Mouse (Mus musculus) cerebellum, postnatal 10 days (tissue): ENCODE results near the gene Skiv2l.

Experiments used
- DNase-seq, 2 experiments: peaks; one replicate each; pipeline ENCODE4 v3.0.0; 2021; ENCODE audit warnings: mixed read lengths in 2 of 2

Gene Skiv2l

DNA sequence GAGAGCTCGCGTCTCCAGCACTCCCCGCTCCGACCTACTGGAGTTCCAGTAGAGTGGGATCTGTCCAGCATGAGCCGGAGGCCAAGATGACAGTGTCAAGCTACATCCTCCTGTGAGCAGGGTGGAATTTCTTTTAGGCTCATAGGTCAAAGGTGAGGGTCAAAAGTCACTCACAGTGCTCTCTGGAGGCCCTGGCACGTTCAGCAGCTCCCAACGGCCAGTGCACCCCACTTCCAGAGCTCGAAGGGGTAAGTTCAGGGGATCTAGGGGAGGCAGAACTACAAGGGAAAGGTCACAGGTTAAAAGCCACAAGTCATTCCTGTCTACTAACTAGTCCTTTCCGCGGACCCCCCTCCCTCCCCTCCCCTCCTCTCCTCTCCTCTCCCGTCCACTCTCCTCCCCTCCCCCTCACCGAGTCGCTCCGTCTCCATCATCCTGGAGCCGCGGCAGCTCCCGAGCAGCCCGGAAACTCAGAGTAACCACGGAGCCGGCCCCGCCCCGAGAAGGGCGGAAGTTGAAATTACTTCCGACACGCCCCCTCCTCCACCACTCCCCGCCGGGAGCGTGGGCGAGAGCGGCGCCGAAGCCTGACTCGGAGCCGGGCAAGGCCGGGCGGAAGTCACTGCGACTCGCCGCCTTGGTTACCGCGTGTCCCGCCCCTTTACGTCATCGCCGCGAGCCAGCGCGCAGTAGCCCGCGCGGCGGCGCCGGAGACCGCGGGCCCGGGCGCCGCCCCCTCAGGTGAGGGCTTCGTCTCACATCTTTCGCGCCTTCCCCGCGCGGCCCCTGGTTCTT is at the start of gene Skiv2l, which contains the start of gene Nelfe:
Skiv2l (minus strand) TSS at position 489 of the 795 bp plus-strand sequence.
Nelfe (plus strand) TSS at position 670 of the 795 bp plus-strand sequence.
- peak; percentile 100 for DNase-seq

DNA sequence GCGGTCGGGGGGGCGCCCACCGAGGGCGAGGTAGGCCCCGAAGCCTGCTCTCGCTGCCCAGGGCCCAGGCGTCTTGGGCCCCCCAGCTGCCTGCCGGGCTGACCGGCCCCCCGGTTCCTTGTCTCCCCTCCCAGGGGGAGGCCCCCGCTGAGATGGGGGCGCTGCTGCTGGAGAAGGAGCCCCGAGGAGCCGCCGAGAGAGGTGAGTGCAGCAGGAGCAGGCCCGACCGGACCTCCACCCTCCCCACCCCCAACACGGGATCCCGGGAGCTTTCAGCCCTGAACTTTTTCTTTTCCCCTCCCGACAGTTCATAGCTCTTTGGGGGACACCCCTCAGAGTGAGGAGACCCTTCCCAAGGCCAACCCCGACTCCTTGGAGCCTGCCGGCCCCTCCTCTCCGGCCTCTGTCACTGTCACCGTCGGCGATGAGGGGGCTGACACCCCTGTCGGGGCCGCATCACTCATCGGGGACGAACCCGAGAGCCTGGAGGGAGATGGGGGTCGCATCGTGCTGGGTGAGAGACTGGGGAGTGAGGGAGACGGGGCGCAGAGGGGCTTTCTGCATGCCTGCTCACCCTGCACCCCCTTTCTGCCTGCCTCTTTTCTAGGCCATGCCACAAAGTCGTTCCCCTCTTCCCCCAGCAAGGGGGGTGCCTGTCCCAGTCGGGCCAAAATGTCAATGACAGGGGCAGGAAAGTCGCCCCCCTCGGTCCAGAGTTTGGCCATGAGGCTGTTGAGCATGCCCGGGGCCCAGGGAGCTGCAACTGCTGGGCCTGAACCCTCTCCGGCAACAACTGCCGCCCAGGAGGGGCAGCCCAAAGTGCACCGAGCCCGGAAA is 49.3 kb upstream of the Skiv2l start:
- DNase-seq = peak; percentile 67

DNA sequence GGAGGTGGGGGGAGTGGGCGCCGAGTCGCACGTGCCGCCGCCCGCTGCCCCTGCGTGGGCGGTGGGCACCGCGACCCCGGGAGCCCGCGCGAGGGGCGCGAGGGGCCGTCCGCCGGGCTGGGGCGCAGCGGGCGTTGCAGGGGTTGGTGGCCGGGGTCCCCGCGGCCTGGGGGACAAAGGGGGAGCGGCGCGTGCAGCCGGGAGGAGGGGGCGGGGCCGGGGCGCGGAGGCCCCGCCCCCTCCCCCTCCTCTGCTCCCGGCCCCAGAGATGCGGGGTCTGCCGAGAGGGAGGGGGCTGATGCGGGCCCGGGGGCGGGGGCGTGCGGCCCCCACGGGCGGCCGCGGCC is 48.7 kb upstream of the Skiv2l start:
- peak; percentile 65 to 70 for DNase-seq

DNA sequence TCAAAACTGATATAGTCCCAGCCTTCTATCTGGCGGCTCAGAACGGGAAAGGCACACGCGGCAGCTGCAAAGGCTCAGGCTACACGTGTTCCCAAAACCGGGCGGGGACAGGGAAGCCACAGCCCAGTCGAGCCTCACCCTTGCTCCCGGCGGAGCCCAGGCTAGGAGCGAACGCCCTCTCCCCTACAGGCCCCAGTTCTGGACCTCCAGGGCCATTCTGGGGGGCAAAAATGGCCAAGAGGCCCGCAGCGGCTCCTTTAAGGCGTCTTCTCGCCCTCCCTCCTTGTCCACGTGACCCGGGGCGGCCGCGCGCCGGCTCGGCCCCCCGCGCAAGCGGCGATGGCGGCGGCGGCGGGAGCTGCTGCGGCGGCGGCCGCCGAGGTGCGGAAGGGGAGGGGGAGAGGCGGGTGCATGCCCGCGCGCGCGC is 48.2 kb upstream of the Skiv2l start, which contains the start of the genes C2 and Ehmt2:
C2 (minus strand) TSS at position 106 of the 427 bp plus-strand sequence.
Ehmt2 (plus strand) TSS at position 310 of the 427 bp plus-strand sequence.
- peak; percentile 90 to 91 for DNase-seq

DNA sequence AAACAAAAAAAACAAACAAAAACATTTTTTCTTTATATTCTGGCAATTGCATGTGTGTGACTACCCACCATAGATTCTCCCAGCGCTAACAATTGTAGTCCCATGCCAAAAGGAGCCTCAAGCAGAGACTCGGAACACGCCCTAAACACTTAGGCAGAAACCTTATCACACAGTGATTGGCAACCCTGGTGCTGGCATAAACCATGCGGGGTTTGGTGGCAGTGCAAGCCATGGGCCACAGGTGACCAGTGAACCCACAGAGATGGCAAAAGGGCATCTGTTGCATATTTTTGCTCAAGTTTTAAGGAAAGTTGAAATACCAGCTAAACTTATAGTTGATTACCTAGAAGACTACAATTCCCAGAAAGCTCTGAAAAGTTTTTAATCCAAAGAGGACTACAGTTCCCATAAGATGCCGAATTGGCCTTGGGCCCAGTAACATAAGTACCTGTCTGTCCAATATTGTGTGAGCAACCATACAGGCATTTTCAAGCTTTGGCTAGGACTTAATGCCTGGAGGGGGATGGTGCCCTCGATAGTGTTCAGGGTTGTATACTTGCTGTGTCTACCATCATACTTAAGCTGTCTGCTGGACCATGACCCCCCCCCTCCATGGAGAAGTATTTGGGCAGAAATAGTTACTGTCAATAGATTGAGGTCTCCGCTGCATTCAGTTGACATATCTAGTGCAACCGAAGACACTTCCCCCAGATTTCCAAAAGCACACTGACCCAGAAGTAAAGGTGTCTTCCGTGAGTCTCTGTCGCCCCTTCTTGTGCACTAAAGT is 47.6 kb upstream of the Skiv2l start:
- DNase-seq = peak; percentile 56 to 57

DNA sequence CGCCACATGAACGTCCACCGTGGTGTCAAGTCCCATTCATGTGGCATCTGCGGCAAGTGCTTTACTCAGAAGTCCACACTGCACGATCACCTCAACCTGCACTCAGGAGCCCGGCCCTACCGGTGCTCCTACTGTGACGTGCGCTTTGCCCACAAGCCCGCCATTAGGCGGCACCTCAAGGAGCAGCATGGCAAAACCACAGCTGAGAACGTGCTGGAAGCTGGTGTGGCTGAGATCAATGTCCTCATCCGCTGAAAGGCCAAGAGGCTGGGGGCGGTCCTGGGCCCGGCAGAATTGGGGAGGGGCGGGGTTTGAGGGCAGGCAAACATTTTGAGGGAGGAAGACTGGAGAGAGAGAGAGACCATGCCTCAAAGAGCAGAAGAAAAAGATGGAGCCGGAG is 46.4 kb upstream of the Skiv2l start:
- no peak for DNase-seq

DNA sequence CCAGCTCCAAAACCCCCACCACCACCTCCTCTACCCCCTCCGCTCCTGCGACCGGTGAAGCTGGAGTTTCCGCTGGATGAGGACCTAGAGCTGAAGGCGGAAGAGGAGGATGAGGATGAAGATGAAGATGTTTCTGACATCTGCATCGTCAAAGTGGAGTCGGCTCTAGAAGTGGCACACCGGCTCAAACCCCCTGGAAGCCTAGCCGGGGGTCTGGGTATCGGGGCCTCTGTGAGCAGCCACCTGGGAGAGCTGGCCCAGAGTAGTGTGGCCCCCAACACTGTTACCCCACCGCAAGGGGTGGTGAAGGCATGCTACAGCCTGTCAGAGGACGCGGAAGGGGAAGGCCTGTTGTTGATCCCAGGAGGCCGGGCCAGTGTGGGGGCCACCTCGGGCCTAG is 45.7 kb upstream of the Skiv2l start:
- no peak for DNase-seq

DNA sequence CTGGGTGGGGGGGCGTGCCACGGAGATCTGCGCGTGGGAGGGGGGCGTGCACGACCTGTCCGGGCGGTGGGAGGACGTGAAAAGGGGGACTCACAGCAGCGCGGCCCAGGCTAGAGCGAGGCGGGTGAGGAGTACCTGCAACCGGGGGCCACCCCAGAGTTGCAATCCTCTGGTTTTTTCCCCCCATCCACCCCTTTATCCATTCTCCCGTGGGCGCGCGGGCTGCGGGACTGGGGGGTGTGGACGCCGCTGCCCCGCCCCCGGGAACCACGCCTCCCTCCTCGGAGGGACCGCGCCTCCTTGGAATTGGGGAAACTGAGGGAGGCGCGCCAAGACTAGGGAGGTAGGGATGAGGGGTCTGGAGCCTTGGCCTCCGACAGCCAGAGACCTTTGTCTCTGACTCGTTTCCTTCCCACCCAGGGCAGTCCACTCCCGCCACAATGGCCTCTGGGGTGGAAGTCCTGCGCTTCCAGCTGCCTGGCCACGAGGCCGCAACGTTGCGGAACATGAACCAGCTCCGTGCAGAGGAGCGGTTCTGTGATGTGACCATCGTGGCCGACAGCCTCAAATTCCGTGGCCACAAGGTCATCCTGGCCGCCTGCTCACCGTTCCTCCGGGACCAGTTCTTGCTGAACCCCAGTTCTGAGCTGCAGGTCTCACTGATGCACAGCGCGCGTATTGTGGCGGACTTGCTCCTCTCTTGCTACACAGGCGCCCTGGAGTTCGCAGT is 45.0 kb upstream of the Skiv2l start:
- DNase-seq = peak; percentile 69 to 80

DNA sequence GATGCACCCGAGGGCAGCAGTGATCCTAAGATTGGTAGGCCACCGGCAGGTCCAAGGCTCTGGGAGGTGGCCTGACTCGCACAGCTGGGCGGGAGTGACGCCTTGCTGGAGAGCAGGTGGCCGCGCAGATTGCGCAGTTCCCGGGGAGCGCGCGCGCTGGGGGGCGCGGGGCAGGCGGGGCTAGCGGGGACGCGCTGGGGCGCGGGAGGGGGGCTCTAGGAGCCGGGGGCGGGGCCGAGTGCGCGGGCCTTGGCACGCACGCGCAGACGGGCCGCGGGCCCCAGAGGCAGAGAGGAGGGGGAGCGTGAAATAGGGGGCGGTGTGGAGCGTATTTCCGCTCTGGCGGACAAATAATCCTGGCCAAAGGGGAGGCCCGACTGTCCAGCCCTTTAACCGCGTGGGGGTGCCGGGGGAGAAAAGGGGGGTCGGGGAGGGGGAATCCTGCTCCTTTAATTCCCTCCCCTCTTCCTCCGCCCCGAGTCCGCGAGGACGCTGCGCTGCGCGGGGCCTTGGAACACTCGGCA is 44.1 kb upstream of the Skiv2l start:
- peak; percentile 97 to 98 for DNase-seq

DNA sequence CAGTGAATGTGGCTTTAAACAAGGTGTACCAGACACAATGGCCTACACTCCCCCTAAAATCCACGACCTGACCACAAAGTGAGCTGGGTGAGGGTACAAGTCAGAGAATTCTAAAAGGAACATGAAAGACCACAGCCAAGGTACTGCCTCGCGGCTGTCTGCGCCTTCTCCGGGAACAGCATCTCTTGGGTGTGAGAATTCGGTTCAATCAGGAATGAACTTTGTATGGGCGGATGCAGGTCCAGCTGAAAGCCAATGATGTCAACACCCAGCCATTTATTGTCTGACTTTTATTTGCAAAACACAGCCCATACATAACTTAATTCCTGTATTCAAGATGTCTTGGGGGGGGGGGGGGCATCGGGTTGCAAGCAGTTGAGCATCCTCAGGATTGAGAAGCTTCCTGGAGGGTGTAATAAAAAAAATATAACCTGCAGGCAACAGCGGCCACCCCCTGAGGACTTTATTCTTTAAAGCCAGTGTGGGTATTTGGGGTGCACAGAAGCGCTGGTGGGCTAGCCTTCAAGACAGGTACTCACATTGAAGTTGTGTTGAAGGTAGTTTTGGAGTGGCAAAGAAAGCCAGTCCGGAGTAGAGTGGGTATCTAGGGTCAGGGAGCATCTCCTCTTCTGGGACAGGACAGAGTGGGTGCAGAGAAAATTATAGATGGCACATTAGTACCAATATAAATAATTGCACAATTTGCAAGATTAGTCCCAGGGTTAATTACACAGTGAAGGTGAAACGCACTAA is 43.2 kb upstream of the Skiv2l start:
- DNase-seq = no peak

DNA sequence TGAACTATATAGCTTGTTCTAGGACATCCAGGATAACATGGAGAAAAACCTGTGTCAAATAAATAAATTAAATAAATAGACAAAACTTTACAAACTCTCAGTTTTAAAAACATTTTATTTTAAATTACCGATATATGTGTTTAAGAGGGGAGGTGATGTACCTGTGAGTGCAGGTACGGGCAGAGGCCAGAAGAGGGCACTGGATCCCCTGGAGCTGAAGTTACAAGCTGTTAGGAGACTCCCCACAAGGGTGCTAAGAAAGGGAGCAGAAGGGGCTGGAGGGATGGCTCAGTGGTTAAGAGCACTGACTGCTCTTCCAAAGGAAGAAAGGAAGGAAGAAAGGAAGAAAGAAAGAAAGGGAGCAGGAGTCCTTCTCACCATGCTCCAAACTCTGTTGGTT is 41.4 kb upstream of the Skiv2l start:
- DNase-seq = no peak

DNA sequence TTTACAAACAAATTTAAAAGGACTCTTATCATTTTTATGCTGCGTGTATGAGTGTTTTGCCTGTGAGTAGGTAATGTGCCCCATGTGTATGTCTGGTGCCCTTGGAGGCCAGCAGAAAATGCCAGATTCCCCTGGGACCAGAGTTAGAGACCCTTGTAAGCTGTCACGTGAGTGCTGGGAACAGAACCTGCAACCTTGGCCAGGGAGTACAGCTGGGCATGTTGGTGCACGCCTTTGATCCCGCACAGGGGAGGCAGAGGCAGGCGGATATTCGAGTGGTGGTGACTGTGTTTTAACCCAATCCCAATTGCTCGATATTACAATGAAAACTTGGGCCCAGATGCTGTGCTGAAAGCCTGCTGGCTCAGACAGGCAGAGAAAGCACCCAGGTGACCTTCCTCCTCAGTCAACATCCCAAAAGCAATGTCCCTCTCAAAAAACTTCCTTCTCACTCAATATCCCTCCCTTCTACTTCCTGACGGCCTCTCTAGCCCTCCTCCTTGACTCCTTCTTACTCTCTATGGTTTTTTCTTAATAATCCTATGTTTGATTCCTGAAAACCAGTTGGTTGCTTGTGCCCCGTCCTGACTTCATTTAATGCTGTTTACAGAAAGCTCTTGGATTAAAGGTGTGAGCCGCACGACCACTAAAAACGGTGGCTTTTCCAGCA is 40.2 kb upstream of the Skiv2l start:
- no peak for DNase-seq

DNA sequence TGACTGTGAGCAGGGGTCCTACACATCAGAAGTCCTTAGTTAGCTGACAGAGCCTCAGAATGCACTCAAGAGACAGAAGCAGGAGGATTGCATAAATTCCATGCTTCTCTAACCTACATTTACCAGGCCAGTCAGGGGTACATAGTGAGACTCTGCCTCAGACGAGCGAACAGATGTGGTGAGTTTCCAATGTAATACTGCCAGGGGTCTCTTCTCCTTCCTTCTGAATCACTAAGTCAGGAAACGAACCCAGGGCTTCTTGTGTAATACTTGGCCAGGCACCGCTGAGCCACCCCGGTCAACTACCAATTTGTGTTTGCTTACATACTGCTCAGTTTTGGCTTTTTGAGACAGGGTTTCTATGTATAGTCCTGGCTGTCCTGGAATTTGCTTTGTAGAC is 37.9 kb upstream of the Skiv2l start:
- no peak for DNase-seq

DNA sequence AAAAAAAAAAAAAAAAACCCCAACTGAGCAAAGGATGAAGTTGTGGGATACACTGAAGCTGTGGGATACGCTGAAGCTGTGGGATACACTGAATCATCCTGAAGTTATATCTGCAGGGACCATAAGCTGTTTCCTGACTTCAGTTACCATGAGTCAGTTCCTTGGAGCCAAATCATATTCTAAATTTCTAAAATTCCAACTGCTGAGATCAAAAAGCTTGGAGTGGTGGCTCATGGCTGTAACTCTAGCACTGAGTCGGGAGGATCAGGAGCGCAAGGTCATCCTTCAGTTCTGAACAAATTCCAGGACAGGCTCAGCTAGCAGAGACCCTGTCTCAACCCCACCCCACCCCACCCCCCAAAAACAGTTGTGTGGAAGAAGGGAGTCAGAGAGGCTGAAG is 35.6 kb upstream of the Skiv2l start:
- DNase-seq = no peak

DNA sequence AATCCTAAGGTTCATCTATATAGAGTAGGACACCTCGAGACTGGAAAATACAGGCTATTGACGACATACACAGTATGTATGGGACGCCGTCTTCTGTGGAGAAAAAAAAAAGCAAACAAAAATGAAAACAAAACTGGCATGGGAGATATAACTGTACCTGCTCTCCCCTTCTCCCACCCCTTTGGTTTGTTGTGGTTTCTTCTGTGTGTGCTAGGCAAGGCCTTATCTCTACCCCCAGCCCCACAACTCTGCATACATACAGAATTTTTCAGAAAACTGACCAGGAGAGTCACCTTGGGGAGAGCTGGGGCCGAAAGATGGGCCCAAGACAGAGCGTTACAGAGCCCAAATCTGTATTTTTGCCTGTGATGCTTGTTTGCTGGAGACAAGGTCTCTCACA is 34.7 kb upstream of the Skiv2l start:
- DNase-seq = no peak

DNA sequence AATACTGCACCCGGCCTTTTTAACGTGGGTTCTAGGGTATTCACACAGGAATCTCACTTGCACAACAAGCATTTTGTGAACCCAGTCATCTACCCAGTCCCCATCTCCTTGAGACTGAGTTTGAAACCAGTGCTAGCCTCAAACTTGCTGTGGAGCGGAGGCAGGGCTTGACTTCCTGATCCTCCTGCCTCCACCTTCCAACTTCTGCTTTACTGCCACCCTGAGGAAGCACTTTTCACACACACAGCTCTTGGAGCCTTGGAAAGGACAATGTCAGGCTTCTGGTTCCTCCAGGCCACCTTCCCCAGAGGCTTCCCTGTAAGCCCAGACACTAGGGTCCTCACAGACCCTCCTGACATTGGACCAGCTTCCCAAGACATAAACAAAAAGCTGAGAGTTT is 33.3 kb upstream of the Skiv2l start:
- DNase-seq = no peak

DNA sequence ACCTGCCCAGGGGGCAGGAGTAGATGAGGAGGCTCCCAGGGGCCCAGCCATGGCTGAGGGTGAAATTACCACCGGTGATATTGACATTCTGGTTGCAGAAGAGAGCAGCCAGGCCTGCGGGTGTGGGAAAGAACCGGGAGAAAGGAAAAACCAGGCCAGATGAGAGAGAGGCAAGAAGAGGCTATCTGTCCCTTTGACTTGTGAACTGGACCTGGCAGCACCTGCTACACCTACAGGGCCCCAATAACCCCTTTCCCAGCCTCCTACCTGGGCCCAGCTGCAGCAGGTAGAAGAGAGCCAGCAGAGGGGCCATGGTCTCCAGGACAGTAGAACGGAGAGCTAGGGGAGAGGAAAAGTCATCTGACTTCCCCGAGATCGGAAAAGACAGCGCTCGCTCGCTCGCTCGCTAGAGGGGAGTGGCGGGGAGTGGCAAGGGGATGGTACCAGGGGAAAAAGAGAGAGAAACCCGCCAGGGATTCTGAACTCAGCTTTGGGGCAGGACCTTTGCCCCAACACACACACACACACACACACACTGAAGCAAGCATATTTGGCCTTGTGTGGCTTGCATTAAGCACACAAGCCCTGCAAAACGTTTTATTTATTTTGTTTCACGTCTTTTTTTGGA is 31.8 kb upstream of the Skiv2l start, which contains the start of gene Gm20547:
Gm20547 (minus strand) TSS at position 360 of the 628 bp plus-strand sequence.
- no peak for DNase-seq

DNA sequence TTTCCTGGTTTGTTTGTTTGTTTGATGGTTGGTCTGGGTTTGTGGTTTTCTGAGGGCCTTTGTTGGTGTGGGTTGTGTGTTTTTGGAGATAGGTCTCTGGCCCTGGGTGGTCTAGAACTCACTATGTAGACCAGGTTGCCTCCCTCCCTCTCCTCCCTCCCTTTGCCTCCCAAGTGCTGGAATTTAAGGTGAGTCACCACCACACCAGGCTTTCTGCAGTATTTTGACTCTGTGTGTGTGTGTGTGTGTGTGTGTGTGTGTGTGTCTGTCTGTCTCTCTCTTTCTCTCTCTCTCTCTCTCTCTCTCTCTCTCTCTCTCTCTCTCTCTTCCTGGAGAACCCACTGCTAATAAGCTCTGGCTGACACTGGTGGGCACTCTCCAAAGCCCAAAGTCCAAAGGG is 31.2 kb upstream of the Skiv2l start:
- no peak for DNase-seq

DNA sequence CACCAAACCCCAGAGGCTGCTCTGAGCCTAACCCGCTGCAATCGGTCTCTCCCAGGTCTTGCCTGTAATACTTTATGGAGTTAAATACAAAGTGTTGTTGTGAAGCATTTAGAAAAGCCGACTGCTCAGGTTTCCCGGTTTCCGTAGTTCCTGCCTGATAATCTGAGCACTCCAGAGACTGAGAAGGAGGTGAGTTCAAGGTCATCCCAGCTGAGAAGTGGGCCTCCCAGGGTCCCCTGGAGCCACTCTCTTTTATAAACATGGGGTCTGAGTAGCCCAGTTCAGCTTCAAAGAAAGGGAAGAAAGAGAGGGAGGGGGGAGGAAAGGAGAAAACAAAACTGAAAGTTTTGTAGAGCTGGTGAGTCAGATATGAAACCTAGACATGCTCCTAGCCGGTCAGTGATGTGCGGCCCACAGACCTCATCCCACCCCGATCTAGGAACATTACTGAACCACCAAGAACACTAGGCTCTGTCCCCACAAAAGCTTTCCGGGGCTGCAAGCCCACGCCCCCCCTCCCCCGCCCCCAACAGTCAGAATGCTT is 29.4 kb upstream of the Skiv2l start, which contains the start of gene Zbtb12:
Zbtb12 (plus strand) TSS at position 148 of the 544 bp plus-strand sequence.
- no peak for DNase-seq

DNA sequence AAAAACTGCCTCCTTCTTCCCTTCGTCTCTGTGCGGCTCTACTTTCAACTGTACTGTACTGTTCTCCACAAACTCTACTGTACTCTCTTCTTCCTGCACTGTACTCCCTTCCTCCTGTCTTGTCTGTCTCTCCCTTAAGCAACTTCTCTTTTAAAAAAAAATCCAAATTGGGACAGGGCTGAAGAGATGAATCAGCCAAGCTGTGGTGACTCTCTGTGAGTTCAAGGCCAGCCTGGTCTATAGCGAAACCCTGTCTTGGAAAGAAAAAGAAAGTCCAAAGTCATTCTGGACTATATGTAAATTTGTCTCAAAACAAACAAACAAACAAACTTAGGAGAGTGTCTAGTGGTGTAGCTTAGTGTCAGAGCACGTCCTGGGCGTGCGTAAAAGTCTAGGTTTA is 24.3 kb upstream of the Skiv2l start:
- DNase-seq = no peak
